Mouse (Mus musculus) urinary bladder, postnatal 36 days (tissue): ENCODE data around the gene Kif19a.
A peak's percentile ranks its signal among the peaks of the same experiment; 100 is the strongest.

Experiments used
- DNase-seq, 2 experiments: peaks; one replicate each; pipeline ENCODE4 v3.0.0; 2022; ENCODE audit warnings: low spot score in 2 of 2, mixed read lengths in 1 of 2

Gene Kif19a

DNA sequence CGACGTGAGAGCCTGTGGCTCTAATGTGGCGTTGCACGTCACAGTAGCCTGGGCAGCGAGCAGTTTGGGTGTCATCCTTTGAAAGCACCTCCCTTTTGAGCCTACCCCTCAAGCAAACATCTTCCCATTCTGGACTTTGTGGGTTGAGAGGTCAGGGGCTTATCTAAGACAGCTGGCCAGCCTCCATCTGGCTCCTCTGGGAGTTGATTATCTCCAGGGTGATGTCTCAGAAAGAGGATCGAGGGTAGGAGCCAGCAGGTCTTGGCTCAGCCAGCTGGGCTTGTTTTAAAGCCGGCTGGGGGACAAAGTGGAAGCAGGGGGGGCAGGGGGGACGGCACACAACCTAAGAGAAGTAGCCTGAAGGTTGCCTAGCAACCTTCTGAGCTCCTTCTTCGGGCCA, 14.9 kb downstream of the Kif19a start:
- DNase-seq, result no peak

DNA sequence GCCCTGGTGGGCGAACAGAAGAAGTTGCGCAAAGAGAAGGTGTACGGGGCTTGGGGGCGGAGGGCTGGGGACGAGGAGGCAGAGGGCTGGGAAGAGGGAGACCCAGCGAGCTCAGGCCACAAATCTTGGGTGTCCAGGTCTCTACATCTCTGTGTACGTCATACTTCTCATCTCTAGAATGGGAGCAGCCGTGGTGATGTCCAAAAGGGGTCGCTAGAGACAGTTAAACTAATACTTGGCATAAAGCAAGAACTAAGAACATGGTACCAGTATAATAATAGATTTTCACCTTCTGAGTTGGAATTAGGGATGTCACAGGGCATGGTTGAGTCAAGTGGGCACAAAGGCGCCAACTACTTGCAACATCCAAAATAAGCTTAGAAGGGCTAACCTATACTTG, 20.7 kb downstream of the Kif19a start:
- DNase-seq, result no peak

DNA sequence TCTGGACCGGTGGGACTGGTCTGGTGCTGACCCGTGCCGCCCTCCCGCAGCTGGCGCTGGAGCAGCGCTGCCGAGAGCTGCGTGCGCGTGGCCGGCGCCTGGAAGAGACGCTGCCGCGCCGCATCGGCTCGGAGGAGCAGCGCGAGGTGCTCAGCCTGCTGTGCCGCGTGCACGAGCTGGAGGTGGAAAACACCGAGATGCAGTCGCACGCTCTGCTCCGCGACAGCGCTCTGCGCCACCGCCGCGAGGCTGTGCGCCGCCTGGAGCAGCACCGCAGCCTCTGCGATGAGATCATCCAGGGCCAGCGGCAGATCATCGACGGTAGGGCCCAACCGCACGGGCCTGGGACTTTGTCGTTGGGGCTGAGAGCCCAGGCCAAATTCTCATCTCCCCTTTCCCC, 21.1 kb downstream of the Kif19a start:
- DNase-seq, result no peak

DNA sequence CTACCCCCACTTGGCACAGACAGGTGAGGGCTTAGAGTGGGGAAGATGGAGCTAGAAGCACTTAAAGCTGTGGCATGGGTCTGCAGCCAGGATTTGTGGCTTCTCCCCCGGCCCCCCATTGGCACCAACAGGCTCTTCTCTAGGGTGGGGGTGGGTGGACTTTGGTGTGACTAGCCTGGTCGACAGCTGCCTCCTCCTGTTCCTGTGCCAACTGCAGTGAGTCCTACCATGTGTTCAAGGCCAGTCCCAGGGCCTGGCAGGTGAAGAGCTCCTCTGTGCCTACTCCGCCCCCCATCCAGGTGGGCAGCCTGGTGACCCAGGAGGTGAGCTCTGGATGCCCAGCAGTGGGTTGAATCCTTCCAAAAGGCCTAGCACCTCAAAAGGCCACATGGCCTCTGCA, 22.4 kb downstream of the Kif19a start:
- DNase-seq, result no peak

DNA sequence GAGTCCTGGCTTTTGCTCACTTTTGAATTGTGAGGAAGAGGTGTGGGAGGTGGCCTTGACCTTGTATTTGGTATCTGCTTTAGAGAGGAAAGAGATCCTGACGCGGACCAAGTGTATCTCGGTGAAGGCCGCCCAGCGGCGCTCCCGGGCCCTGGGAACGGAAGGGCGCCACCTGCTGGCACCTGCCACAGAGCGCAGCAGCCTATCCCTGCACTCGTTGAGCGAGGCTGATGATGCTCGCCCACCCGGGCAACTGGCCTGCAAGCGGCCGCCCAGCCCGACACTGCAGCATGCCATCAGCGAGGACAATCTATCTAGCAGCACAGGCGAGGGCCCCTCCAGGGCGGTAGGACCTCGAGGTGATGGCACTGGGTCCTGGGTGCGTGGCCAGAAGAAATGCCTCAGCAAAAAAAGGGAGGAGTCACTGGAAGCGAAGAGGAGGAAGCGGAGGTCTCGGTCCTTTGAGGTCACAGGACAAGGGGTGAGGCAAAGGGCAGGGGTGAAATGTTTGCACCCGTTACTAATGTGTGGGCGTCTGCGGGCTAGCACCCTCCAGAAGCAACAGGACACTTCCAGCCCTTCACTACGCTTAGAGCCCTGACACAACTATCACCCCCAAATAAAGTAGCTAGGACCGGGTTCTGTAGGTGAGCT, 24.0 kb downstream of the Kif19a start:
- peak; percentile 64 to 72 for DNase-seq

DNA sequence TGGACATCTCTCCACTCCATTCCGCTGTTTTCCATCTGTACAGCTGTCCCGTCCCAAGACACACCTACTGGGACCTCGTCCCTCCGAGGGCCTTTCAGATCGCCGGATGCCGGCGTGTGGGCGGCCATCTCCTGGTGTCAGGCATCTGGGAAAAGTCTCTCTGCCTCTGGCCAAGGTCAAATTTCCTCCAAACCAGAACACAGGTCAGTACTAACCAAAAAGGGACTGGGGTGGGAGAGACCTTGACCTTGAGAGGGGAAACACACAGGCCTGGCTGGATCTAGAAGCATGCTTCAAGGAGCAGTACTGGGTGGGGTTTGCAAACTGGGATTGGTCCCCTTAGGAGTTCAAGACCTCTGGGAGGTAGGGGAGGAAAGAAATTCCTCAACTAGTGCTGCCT, 24.5 kb downstream of the Kif19a start:
- no peak for DNase-seq

DNA sequence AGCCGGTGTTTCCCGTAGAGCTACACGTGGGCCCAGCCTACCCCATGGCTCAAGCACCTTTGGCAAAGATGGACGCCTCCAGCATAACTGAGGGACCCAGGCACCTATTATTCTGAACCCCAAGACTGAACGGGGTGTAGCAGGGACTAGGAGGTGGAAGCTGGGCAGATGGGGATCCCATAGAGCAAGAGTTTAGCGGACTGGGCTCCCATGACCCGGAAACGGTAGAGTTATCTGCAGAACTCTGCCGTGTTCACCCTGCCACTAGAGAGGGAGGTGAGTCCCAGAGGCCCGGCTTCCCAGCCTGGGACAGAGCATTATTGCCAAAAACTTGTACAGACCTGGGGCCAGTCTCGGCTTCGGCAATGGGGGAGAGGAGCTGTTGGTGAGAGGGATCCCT, 25.0 kb downstream of the Kif19a start:
- DNase-seq, result no peak

DNA sequence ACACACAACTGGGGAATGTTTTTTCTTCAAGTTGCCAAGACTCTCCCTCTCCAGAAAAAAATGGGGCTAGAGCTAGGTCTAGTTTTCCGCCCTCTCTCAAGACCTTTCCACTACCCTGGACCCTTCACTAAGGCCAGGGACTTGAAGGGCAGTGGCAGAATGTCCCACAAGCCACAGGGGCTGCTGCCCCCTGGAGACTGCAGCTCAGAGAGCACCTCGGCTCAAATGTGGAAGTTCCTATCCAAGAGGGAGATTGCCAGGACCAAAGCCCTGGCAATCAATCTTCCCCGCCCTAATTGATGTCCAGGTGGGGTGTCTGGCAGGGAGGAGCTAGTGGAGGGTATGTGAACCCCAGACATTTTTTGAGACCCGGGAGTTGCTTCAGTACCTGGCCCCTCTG, 25.7 kb downstream of the Kif19a start:
- DNase-seq, result no peak

DNA sequence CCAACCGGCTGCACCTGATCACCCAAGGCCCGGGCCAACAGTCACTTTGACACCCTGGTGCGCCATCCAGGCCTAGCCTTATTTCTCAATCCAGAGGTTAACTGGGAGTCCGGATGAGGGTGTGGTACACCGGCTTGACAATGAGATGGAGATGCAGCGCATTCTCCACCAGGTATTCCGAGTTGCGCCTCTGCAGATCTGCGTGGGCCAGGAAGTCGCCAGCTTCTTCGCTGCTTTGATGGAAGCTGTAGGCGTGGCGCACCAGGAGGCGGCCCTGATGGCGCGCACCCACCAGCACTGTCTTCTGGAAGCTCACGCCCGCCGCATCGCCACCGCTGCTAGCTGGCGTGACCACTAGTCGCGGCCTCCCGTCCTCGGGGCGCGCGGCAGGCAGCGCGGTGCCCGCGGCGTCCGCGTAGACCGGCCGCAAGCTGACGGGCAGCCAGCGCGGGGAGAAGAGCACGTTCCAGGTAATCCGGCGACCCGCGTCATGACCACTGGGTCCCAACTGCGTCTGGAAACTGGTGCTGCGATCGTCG, 26.2 kb downstream of the Kif19a start:
- no peak for DNase-seq

DNA sequence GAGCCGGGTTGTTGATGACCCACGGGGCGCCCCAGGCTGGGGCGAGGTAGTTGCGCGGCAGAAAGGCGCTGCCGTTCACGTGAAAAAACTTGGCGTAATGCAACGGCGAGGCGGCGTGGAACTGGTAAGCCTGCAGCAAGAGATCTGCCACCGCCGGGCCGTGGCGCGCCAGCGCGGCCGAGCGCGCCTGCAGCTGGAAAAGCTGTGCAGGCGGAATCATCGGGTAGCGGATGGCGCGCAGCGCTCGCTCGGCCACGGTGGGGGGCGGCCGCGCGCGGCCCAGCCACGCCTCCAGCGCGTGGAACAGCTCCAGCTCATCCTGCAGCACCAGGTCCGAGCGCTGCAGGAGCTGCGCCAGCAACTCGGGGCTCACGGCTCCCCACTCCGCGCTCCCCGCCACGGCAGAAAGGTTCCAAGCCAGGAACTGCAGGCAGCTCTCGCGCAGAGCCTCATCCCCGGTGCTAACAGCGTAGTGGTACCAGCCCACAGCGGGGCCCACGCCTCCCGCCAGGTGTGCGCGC, 26.8 kb downstream of the Kif19a start:
- DNase-seq, result no peak

DNA sequence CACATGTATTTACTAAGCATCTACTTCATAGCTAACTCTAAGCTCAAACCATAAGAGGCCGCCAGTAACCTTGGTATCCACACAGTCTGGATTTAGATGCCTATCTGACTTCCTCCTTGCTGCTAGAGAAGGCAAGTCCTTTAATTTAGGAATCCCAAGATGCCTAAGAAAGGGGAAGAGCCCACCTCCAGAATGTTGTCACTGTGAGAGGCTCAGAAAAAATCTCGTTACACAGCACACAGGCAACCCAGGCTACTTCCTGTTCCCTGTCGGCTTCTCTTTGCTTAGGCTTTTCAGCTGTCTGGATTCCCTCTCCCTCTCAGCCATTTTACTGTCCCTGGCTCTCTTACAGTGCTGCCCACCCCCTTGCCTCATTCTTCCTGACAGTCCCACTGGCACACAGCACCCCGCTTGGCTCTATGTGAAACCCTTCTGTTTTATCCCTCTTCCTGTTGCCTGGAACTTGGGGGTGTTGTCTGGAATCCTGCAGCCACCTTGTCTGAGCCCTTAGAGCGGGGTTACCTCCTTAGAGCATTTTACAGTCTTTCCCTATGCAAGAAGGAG, 27.8 kb downstream of the Kif19a start:
- no peak for DNase-seq

DNA sequence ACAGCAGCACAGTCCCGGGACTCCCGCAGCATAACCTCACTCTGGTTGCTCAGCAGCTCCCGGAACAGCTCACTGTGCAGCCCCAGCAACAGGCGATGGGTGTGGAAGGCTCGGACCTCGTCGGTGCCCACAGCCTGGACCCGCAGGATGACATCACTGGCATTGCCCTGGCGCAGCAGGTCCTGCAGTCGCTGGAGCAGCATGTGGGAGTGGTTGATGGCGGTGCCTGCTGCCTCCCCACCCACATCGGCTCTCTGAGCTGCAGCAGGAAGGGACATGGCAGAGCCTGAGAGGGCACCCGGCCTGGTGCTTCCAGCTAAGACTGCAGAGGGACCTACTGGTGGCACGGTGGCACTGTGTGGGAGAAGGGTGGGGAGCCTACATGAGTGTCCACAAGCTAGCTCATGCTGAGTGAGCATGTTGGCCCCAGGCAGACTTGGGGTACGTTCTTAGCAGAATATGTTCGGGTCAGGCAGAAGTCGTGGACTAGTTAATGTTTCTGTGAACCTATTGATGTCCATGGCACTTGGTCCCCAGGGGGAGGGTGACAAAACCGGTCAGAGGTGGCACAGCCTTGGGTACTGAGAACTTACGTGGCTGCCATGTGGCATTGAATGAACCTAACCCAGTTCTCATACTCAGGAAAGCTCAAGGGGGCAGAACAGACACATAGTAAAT, 28.8 kb downstream of the Kif19a start:
- no peak for DNase-seq

DNA sequence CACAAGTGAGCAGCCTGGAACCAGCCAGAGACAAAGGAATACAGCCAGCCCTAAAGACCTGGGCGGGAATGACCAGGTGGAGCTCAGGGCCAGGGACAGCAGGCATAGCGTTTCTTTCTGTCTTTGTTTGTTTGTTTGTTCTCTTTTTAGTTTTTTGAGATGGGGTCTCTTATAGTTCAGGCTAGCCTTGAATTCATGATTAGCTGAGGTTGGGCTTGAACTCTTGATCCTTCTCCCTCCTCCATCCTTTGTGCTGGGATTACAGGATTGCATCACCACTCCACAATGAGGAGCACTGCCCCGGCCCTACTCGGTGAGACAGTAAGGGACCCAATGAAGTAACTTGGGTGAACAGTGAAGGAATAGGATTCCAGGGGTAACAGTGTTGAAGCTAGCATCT, 29.5 kb downstream of the Kif19a start:
- no peak for DNase-seq

DNA sequence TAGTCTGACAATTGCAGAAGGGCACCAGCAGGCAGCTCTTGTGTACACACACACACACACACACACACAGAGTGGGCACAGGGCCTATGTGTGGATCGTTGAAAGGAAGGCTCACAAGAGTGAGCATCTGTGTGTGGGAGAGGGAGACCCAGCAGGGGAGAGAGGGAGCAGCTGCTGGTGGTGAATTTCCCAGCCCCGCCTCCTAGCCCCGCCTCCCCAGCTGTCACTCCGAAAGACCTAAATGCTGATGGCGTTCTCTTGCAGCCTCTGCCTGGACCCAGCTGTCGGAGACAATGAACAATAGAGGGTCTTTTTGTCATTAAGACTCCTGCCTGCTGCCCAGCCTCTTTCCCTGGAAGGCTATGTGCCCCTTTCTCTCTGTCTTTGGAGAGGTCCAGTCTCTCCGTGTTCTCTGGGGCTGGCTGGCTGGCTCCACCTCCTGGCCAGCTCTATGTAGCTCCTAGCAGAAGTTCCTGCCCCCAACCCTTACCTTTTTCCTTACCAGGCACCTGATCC, 30.1 kb downstream of the Kif19a start:
- peak in 1 of 2 experiments; percentile 31 for DNase-seq

DNA sequence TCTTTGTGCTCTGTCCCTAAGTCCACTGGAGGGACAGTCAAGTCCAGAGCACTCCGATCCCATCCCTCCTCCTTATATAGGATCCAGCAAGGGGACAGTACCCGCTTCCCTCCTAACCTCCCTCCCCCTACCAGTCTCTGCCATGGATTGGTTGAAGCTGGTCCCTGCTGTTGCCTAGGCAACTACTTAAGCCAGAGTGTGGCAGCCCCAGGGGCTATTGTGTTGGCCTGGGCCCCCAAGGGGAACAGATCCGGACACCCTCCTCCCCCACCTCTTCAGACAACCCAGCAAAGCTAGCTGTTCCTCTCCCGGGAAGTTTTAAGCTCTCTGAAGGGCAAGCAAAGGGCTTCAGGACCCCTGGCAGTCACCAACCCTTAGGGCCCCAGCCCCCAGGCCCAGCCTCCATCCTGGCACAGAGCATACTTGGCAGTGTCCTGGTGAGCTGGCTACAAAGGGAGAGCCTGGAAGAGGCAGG, 30.7 kb downstream of the Kif19a start, which contains the start of gene Btbd17:
Gene Btbd17 (minus strand): TSS at position 98 of the 475 bp plus-strand sequence.
- DNase-seq, result no peak

DNA sequence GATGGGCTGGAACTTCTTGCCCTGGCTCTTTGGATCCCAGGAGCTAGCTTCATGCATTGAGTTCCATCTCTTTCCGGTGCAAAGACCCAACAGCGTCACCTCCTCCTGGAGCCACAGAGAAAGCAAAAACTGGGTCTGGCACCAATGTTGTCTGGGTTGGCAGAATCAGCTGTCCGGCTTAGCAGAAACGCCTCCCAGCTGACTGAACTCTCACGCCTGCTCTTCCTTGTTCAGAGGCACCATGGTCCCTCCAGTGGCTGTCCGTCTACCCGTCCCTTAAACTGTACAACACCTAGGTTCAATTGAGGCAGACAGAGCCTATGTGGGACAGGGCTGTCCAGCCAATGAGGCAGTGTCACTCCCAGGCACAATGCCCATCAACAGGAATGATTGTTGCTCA, 32.0 kb downstream of the Kif19a start:
- no peak for DNase-seq

DNA sequence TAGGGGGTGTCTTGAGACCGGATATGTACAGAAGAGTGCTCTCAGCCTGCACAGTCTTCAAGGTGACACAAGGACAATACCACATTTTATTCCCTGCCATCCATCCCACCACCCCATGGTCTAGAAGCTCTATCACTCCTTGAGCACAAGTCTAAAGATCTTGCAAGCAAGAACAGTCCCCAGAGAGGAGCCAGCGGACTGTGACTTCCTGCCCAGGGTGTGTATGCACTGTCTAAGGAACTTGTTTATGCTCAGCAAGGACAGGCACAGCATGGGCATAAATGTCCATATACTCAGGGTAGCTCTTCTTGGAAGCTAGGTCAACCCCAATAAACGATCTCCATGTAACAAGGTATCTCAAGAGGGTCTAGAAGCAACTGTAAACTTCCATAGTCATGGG, 32.8 kb downstream of the Kif19a start:
- no peak for DNase-seq

DNA sequence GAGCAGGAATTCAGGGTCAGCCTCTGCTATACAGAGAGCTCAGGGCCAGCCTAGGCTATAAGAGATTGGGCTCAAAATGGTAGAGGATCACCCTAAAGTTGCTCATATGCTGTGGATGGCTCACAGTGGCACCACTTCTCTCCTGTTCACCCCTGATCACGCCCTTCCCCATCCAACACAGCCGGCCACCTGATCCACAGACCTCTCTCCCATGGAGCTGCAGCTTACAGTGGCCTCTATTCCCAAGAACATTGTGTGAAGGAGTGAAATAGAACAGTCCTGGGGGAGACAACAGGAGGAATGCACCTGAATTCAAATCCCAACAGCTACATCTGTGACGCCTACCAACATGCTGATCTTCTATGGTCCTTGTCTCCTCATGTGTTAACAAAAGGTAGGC, 33.4 kb downstream of the Kif19a start, which contains the start of gene Gpr142:
Gene Gpr142 (plus strand): TSS at position 301 of the 400 bp plus-strand sequence.
- DNase-seq, result no peak

DNA sequence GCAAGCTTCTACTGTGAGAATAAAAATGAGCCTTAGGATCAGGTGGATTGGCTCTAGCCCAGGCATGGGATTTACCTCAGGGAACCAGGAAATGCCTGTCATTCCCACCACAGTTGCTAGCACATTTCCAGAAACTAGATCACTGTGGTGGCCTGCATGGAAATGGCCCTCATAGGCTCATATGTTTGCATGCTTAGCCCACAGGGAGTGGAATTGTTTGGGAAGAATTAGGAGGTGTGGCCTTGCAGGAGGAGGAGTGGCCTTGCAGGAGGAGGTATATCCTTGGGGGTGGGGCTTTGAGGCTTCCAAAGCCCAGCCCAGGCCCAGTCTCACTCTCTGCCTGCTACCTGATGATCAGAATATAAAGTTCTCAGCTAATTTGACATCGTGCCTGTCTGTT, 36.7 kb downstream of the Kif19a start:
- DNase-seq, result no peak

DNA sequence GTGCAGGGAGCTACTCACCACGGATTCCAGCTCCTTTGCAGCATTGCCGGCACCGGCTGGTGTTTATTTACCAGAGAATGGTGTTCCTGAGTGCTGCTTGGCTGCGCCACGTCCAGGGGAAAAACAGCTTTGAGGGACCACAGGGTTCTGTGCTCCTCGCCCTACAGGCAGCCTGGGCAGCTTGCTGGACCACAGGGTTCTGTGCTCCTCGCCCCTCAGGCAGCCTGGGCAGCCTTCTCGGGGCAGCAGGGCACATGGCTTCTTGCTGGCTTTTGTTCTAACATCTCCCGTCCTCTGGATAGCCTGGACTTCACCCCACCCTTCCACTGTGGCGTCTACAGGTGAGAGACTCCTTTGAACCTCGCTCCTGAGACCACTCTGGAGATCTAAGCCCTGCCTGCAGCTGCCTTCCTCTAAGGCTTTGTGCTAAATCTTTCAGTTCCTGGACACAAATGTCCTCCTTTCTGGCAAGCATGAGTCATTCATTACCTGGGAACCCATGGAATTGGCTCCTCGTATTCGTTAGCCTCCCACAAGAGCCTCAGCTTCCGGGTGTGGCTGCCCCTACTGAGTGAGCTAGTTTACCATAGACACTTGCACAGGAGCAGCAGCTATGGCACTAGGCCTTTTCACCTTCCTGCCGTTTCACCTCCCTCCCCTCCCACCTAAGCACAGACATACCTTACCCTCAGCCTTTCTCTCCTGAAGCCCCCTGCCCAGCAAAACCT, 37.5 kb downstream of the Kif19a start:
- no peak for DNase-seq

DNA sequence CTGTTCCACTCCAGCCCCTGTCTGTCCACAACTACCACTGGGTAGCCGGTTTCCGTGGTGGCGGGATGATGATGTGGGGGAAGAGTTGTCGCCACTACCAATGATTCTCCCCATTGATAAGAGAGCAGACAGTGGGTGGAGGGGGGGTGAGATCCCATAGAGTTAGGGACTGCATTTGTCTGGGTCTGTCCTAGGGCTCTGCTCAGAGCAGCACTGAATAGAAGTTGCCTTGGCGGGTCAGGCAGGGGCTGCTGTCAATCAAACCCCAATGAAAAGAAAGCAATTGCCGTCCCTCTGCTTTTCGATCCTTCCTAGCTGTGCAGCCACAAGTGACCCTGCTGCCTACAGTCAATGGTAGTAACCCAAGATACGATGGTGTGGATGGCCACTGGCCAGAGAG, 38.8 kb downstream of the Kif19a start:
- no peak for DNase-seq

DNA sequence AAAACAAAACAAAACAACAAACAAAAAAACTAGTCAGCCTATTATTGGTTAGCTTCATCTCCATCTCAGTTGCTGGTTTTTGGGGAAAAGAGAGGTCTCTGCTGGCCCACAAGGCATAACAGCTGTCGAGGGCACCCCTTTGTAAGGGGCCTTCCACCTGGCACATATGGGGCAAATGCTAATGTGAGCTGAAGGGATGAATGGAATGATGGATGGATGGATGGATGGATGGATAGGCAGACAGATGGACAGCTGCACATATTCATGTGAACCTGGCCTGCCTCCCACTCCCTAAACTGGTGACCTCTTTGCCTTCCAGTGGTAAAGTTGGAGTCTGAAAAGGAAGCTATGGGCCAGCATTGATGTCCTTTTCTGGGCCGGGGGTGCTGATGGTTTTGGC, 41.8 kb downstream of the Kif19a start:
- DNase-seq, result no peak
